Mouse (Mus musculus): Measurements from ENCODE around the gene Pclaf. TPM values are rescaled to one million over a fixed set of nuclear protein-coding genes. Genes with fewer than 3 reads are reported as not detected.

Pclaf gene
- not detected for total RNA-seq (2021)
- long read RNA-seq, experiment 1, result 0 reads
- long read RNA-seq, experiment 2, result 0 reads

- intact Hi-C loops (cut with DNase I), result no loop called here
- Histone ChIP-seq H3K27ac (no peak within 1 kb of the TSS), H3K4me3 (peak within 1 kb of the TSS; percentile 63)
- DNase-seq, result peak; percentile 74
- TF ChIP-seq CTCF (IDR thresholded peaks at IDR 0.05), result no peak
Observed at GRCm38 (mm10) chr9:65890143-65890628, at the start of gene Pclaf. TSS of gene Pclaf (plus strand) at chr9:65890237.

DNA sequence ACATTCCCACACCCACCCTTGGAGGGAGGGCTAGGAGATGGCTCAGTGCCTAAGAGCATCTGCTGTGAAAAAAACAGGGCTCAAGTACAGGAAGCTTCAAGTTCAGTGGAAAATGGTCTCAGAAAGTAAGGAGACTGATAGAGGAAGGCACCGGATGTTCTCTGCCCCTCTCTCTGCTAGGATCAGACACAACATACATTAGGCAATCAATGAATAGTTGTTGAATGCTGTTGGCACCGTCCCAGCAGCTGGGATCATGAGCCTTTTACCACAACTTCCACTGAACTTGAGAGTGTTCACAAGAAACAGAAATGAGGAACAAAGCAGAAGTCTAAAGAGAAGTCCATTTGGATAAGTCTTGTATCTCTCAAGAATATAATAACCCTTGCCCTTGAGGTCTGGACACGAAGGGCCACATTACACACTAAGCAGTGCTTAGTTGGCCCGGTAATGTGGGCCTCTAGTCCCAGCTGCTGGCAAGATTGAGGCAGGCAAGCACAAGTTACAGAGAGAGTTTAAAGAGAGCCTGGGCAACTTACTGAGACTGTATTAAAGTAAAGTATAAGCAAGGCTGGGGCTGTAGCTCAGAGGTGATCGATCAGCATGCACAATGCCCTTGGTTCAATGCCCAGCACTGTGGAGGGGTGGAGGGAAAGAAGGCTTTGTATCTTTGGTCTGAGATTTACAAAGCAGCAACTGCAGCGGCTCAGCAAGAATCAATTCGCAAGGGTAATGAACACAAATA, 45.4 kb upstream of the Pclaf start:
- peak; percentile 46 for DNase-seq
- intact Hi-C loops (cut with DNase I), result loop anchor here (5.0 kb wide), 1 partner anchor 147 kb away; no protein-coding TSS in a partner anchor

DNA sequence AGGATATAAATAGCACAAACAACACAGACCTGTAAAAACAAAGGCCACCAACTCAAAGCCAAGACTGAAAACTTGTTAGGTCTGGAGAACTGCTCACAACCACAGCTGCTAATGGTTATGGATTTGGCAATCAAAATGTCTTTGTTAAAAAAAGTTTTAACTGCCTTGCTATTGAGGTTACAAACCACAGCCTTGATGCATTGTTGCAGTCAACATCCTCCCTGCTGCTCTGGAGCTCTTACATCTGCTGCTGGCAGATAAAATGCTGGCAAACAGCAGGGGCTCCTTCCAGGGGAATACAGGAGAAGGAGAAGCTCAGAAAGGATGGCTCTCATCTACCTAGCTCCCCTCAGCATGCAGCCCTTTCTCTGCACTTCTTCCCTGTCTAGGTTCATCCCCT, 41.9 kb upstream of the Pclaf start:
- Histone ChIP-seq H3K27ac (no peak overlapping the region), H3K4me3 (no peak overlapping the region)
- no peak for DNase-seq
- intact Hi-C loops (cut with DNase I), result loop anchor here (5.0 kb wide), 1 partner anchor 151 kb away; no protein-coding TSS in a partner anchor
- TF ChIP-seq CTCF (IDR thresholded peaks at IDR 0.05), result no peak

More for the DNA sequence above, 45.4 kb upstream of the Pclaf start:
- H3K4me3 ChIP-seq, result no peak overlapping the region
- H3K27ac ChIP-seq, result peak overlapping the region; percentile 24; the same call in 1 of the 2 replicates
- no peak for TF ChIP-seq CTCF (IDR thresholded peaks at IDR 0.05)

GRCm38 (mm10) chr9:65850203-65850602, 39.8 kb upstream of the Pclaf start:
- TF ChIP-seq CTCF (IDR thresholded peaks at IDR 0.05), result peak; percentile 55
- Histone ChIP-seq H3K4me3 (no peak overlapping the region), H3K27ac (no peak overlapping the region)
- DNase-seq, result no peak
- intact Hi-C loops (cut with DNase I), result loop anchor here (2.0 to 5.0 kb wide), 2 partner anchors 183 to 243 kb away; no protein-coding TSS in a partner anchor

- no peak for TF ChIP-seq CTCF (IDR thresholded peaks at IDR 0.05)
- DNase-seq, result no peak
- intact Hi-C loops (cut with DNase I), result no loop called here
- H3K4me3 ChIP-seq, result no peak overlapping the region
- H3K27ac ChIP-seq, result no peak overlapping the region
Observed at GRCm38 (mm10) chr9:65859656-65860055, 30.4 kb upstream of the Pclaf start.

DNA sequence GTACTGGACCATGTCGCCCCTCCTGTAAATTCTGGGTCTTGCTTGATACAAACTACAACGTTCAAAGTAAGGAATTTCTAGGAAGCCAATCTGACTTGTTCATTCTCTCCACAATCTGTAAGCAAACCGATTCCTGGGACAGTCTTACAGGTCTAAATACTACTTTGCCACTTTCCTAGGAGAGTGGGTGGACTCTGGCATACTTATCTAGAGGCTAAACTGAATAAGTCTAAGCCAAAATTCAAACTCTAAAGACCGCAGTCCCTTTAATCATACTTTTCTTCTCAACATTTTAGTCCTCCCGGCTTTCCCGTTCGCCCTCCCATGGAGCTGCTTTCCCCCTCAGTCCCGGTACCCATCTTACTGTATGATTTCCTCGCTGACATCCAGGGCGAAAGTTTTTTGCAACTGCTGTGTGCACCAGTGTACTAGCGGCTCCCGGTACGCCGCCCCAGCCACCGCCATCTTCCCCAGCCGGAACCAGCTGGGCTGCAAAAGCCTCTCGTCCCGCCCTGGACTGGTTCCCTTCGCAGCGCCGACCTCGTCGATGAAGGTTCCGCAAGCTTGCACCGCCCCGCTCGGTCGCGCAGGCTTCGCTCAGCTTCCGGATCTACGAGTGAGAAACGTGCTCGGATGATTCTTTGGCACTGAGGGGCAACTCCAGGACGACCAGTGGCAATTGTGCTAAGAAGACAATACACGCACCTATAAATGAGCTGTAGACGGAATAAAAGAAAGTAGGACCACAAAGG, 5.3 kb upstream of the Pclaf start:
- DNase-seq, result peak; percentile 94
- peak; percentile 19; the same call in 1 of the 2 replicates for TF ChIP-seq CTCF (IDR thresholded peaks at IDR 0.05)
- intact Hi-C loops (cut with DNase I), result loop anchor here (2.0 kb wide), 1 partner anchor 24 kb away; the partner anchor contains the start of genes Csnk1g1 and Trip4
- peak overlapping the region; percentile 88 for H3K4me3 ChIP-seq
- peak overlapping the region; percentile 87 for H3K27ac ChIP-seq

GRCm38 (mm10) chr9:65891126-65891525, 1.1 kb downstream of the Pclaf start:
- no peak overlapping the region for H3K4me3 ChIP-seq
- no peak for TF ChIP-seq CTCF (IDR thresholded peaks at IDR 0.05)

GRCm38 (mm10) chr9:65896977-65897376, 6.9 kb downstream of the Pclaf start:
- intact Hi-C loops (cut with DNase I), result no loop called here
- DNase-seq, result no peak
- Histone ChIP-seq H3K4me3 (no peak overlapping the region), H3K27ac (no peak overlapping the region)
- no peak for TF ChIP-seq CTCF (IDR thresholded peaks at IDR 0.05)

More at GRCm38 (mm10) chr9:65891126-65891525, 1.1 kb downstream of the Pclaf start:
- intact Hi-C loops (cut with DNase I), result no loop called here
- DNase-seq, result no peak
- no peak overlapping the region for H3K27ac ChIP-seq

DNA sequence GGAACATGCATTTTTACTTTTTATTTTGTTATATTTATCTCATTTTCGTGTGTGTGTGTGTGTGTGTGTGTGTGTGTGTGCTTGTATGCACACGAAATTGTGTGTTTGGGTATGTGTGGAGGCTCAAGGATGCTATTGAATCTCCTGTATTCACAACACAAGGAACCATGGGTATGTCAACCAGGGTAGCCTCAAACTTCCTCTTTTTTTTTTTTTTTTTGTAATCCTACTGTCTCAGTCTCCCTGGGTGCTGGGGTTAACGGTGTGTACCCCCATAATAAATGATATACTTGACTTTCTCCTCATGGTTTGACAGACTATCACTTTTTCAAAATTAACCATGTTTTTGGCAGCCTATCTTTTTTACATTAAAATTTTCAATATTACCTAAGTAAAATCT, 12.8 kb downstream of the Pclaf start:
- DNase-seq, result no peak
- intact Hi-C loops (cut with DNase I), result no loop called here
- no peak for TF ChIP-seq CTCF (IDR thresholded peaks at IDR 0.05)
- H3K4me3 ChIP-seq, result no peak overlapping the region
- no peak overlapping the region for H3K27ac ChIP-seq

- TF ChIP-seq CTCF (IDR thresholded peaks at IDR 0.05), result peak; percentile 36; the same call in 1 of the 2 replicates
- H3K27ac ChIP-seq, result no peak overlapping the region
- intact Hi-C loops (cut with DNase I), result no loop called here
- H3K4me3 ChIP-seq, result no peak overlapping the region
- no peak for DNase-seq
Observed at GRCm38 (mm10) chr9:65903419-65903818, 13.4 kb downstream of the Pclaf start.

- H3K4me3 ChIP-seq, result peak within 1 kb of the TSS; percentile 77
- TF ChIP-seq CTCF (IDR thresholded peaks at IDR 0.05), result peak; percentile 56
- peak; percentile 97 for DNase-seq
- H3K27ac ChIP-seq, result peak within 1 kb of the TSS; percentile 93
- intact Hi-C loops (cut with DNase I), result loop anchor here (2.0 to 5.0 kb wide), 2 partner anchors 24 to 99 kb away; no protein-coding TSS in a partner anchor
Observed at GRCm38 (mm10) chr9:65908394-65909300, 18.6 kb downstream of the Pclaf start, which contains the start of the genes Trip4 and Csnk1g1. TSS of gene Trip4 (minus strand) at chr9:65908794. TSS of gene Csnk1g1 (plus strand) at chr9:65908924.

Measured in gastrocnemius, adult 2 months (tissue).